Mouse (Mus musculus) forebrain, embryonic 12.5 days (tissue): ENCODE measurements around the gene Zfp750. TPM values are rescaled to one million over a fixed set of nuclear protein-coding genes. Genes with fewer than 3 reads are reported as not detected.

Experiments used
- ATAC-seq: fragments of 200-750 bp; cut with Nextera tagmentation; 2 replicates; pipeline ENCODE4 v1.8.0; 2017; ENCODE audit warnings: moderate TSS enrichment; ENCODE audit not compliant: low FRiP score
- H3K27ac ChIP-seq: fragments of 300-500 bp; sonication (generic); 2 replicates; pipeline ENCODE4 v1.5.1; 2016; ENCODE audit warnings: mild to moderate bottlenecking
- H3K27me3 ChIP-seq: fragments of 300-500 bp; sonication (generic); 2 replicates; pipeline ENCODE4 v1.6.1; 2016; ENCODE audit warnings: mild to moderate bottlenecking
- H3K36me3 ChIP-seq: fragments of 300-500 bp; sonication (generic); replicated peaks from 2 replicates; pipeline ENCODE4 v1.6.1; 2016; ENCODE audit warnings: mild to moderate bottlenecking
- H3K4me1 ChIP-seq: fragments of 300-500 bp; sonication (generic); 2 replicates; pipeline ENCODE4 v1.6.1; 2016
- H3K4me2 ChIP-seq: fragments of 300-500 bp; sonication (generic); 2 replicates; pipeline ENCODE4 v1.6.1; 2016; ENCODE audit warnings: mild to moderate bottlenecking, moderate library complexity
- H3K4me3 ChIP-seq: fragments of 300-500 bp; sonication (generic); replicated peaks from 2 replicates; pipeline ENCODE4 v1.5.1; 2016; ENCODE audit warnings: mild to moderate bottlenecking
- H3K9ac ChIP-seq: fragments of 300-500 bp; sonication (generic); 2 replicates; pipeline ENCODE4 v1.6.1; 2016; ENCODE audit warnings: mild to moderate bottlenecking
- H3K9me3 ChIP-seq: fragments of 300-500 bp; sonication (generic); 2 replicates; pipeline ENCODE4 v1.6.1; 2016
- WGBS: fragments of 180-500 bp; shearing (Covaris S2); methylation state at CpG from one replicate; pipeline ENCODE4 v1.1.7; 2016; 5-methylcytosine and 5-hydroxymethylcytosine counted together
- polyA plus RNA-seq: library from polyadenylated mRNA; unstranded; fragments of >200 nt; fragmentation: Nextera tagmentation; extraction: Ambion mirVana; gene quantifications from 2 replicates; pipeline ENCODE4 v1.2.1, GENCODE M21; 2016

The Zfp750 gene
- polyA plus RNA-seq, 1 experiment from 2014 or later = 0.59 TPM

DNA sequence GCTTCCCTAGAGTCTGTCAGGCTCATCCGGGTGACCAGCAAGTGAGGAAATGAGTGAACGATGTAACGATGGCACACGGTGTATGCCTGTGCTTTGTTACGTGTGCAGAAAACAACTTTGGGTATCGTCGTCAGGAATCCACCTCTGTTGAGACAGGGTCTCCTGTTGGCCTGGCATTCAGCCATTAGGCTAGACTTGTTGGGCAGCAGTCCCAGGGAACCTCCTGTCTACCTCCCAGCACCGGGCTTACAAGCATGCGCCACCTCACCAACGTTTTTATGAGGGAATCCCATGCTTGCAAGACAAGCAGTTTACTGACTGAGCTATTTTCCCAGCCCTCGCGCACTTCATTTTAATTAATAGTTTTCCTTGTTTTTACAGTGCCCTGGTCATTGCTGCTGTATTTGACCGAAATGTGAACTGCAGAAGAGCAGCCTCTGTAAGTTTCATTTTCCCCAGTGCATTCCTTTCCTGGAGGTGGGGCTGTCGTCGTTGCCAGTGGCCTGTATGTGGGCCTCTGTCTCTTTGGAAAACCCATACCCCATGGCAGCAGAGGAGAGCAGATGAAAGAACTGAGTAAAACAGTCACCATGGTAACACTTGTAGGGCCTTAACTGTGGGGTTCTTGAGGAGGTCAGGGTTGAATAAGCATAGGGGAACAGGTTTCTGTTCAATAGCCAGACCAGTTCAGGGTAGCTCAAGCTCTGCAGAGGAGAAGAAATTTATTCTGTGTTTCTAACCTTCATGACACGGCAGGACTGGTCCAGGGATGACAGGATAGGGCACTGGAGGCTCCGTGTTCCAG lies 30.9 kb upstream of the Zfp750 start:
- H3K27me3 ChIP-seq = no peaks in the 10 kb centered on the region
- H3K4me3 ChIP-seq = no peak overlapping the region
- no peaks in the 10 kb centered on the region for H3K36me3 ChIP-seq
- H3K9me3 ChIP-seq = no peaks in the 10 kb centered on the region
- H3K4me1 ChIP-seq = peaks cover 29% of the 10 kb centered on the region
- H3K27ac ChIP-seq = peak overlapping the region; percentile 80
- 52% methylated on average over 17 of the region's 17 CpGs for WGBS
- peak overlapping the region; percentile 11 for H3K4me2 ChIP-seq
- ATAC-seq = peak; percentile 57; the same call in 1 of the 2 replicates
- no peak overlapping the region for H3K9ac ChIP-seq

- 0 out of 2 replicates have a peak, but pooled peaks have one; percentile 23 for ATAC-seq
- Histone ChIP-seq H3K36me3 (no peaks in the 10 kb centered on the region), H3K4me2 (no peak overlapping the region), H3K4me1 (peaks cover 29% of the 10 kb centered on the region), H3K4me3 (no peak overlapping the region), H3K27me3 (no peaks in the 10 kb centered on the region), H3K9me3 (no peaks in the 10 kb centered on the region), H3K9ac (no peak overlapping the region), H3K27ac (peak overlapping the region; percentile 80)
- 79% methylated on average over 12 of the region's 12 CpGs for WGBS
Observed at GRCm38 (mm10) chr11:121548996-121549842, 30.1 kb upstream of the Zfp750 start.

GRCm38 (mm10) chr11:121547925-121548324 lies 28.8 kb upstream of the Zfp750 start:
- no peaks in the 10 kb centered on the region for H3K27me3 ChIP-seq
- H3K27ac ChIP-seq = peak overlapping the region; percentile 13; the same call in 1 of the 2 replicates
- WGBS = 96% methylated on average over 4 of the region's 4 CpGs
- H3K36me3 ChIP-seq = peaks cover 4% of the 10 kb centered on the region; the same call in 1 of the 2 replicates
- peaks cover 29% of the 10 kb centered on the region for H3K4me1 ChIP-seq
- H3K4me2 ChIP-seq = no peak overlapping the region
- H3K9ac ChIP-seq = no peak overlapping the region
- no peaks in the 10 kb centered on the region for H3K9me3 ChIP-seq
- no peak overlapping the region for H3K4me3 ChIP-seq
- no peak for ATAC-seq

- 92% methylated on average over 5 of the region's 5 CpGs for WGBS
- Histone ChIP-seq H3K27ac (no peak overlapping the region), H3K4me3 (no peak overlapping the region), H3K27me3 (no peaks in the 10 kb centered on the region), H3K9ac (no peak overlapping the region), H3K36me3 (peaks cover 7% of the 10 kb centered on the region; the same call in 1 of the 2 replicates), H3K9me3 (no peaks in the 10 kb centered on the region), H3K4me1 (peaks cover 29% of the 10 kb centered on the region), H3K4me2 (no peak overlapping the region)
- no peak for ATAC-seq
Observed at GRCm38 (mm10) chr11:121547234-121547633, 28.1 kb upstream of the Zfp750 start.

GRCm38 (mm10) chr11:121545398-121546034 lies 26.4 kb upstream of the Zfp750 start:
- H3K9me3 ChIP-seq = no peaks in the 10 kb centered on the region
- ATAC-seq = no peak
- H3K36me3 ChIP-seq = peaks cover 21% of the 10 kb centered on the region
- H3K9ac ChIP-seq = no peak overlapping the region
- WGBS = 83% methylated on average over 3 of the region's 3 CpGs
- no peak overlapping the region for H3K4me3 ChIP-seq
- no peaks in the 10 kb centered on the region for H3K27me3 ChIP-seq
- no peak overlapping the region for H3K4me2 ChIP-seq
- no peak overlapping the region for H3K27ac ChIP-seq
- peaks cover 18% of the 10 kb centered on the region for H3K4me1 ChIP-seq

DNA sequence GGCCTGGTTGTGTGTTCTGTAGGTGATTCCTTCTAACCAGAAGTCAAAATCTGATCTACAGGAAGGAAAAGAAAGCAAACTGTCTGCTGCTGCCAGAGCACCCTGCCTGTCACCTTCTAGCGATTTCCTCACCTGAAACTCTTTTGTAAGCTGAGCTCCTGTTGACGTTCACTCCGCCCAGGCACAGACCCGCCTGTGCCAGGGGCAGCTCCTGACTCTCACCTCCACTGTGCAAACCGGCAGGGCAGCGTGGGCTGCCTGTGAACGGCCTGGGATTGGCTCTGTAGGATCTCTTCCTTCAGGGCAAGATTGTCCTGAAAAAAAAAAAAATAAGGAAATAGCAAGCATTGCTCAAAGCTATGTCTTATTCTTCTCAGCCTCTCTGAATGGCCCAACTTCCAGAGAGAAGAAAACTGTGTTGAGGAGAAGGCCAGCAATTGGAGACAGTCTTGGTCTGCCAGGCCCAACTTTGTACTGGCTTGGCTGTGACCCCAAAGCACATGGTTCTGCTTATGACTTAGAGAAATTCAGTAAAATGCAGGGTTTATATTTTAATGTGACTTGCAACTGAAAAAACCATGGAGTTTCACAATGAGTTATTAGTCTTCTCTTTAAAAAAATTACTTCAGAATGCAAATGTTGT lies 25.7 kb upstream of the Zfp750 start:
- Histone ChIP-seq H3K36me3 (peaks cover 21% of the 10 kb centered on the region), H3K4me1 (peaks cover 11% of the 10 kb centered on the region), H3K9ac (no peak overlapping the region), H3K9me3 (no peaks in the 10 kb centered on the region), H3K27ac (no peak overlapping the region), H3K4me2 (no peak overlapping the region), H3K27me3 (no peaks in the 10 kb centered on the region), H3K4me3 (no peak overlapping the region)
- ATAC-seq = no peak
- 80% methylated on average over 7 of the region's 7 CpGs for WGBS

DNA sequence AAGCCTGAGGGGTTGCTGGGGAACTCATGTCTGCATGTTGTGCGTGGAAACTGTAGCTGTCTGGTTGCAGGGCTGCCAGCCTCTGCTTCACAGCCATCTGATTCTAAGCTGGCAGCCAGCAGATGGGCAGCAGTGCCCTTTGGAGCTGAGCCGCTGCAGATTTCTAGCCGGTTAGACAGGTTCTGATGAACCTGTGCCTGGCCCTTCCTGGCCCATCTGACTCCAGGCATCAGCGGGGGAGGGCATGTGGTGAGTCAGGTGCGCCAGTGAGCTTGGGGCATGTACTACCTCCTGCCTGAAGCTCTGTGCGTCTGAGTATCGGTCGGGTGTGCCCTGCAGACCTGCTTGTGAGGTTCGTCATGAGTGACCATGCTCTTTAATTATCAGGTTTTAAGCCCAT lies 24.8 kb upstream of the Zfp750 start:
- Histone ChIP-seq H3K4me2 (no peak overlapping the region), H3K9me3 (no peaks in the 10 kb centered on the region), H3K4me3 (no peak overlapping the region), H3K27ac (no peak overlapping the region), H3K4me1 (peaks cover 2% of the 10 kb centered on the region), H3K36me3 (peaks cover 21% of the 10 kb centered on the region), H3K9ac (no peak overlapping the region), H3K27me3 (no peaks in the 10 kb centered on the region)
- ATAC-seq = no peak
- WGBS = 88% methylated on average over 9 of the region's 9 CpGs

GRCm38 (mm10) chr11:121543287-121543856 lies 24.2 kb upstream of the Zfp750 start:
- no peak for ATAC-seq
- 87% methylated on average over 5 of the region's 5 CpGs for WGBS
- Histone ChIP-seq H3K4me3 (no peak overlapping the region), H3K4me2 (no peak overlapping the region), H3K4me1 (no peaks in the 10 kb centered on the region), H3K27ac (no peak overlapping the region), H3K9me3 (no peaks in the 10 kb centered on the region), H3K27me3 (no peaks in the 10 kb centered on the region), H3K36me3 (peaks cover 21% of the 10 kb centered on the region), H3K9ac (no peak overlapping the region)

- H3K4me2 ChIP-seq = no peak overlapping the region
- 90% methylated on average over 4 of the region's 4 CpGs for WGBS
- no peaks in the 10 kb centered on the region for H3K27me3 ChIP-seq
- no peak overlapping the region for H3K27ac ChIP-seq
- no peak overlapping the region for H3K9ac ChIP-seq
- H3K4me1 ChIP-seq = no peaks in the 10 kb centered on the region
- no peaks in the 10 kb centered on the region for H3K9me3 ChIP-seq
- H3K4me3 ChIP-seq = no peak overlapping the region
- ATAC-seq = no peak
- H3K36me3 ChIP-seq = peaks cover 21% of the 10 kb centered on the region
Observed at GRCm38 (mm10) chr11:121542471-121542870, 23.3 kb upstream of the Zfp750 start.

GRCm38 (mm10) chr11:121536528-121536927 lies 17.4 kb upstream of the Zfp750 start:
- H3K27ac ChIP-seq = no peak overlapping the region
- WGBS = 63% methylated on average over 3 of the region's 3 CpGs
- H3K4me1 ChIP-seq = no peaks in the 10 kb centered on the region
- no peak overlapping the region for H3K4me3 ChIP-seq
- no peak overlapping the region for H3K9ac ChIP-seq
- no peak for ATAC-seq
- no peaks in the 10 kb centered on the region for H3K9me3 ChIP-seq
- H3K36me3 ChIP-seq = peaks cover 8% of the 10 kb centered on the region
- H3K27me3 ChIP-seq = no peaks in the 10 kb centered on the region
- H3K4me2 ChIP-seq = no peak overlapping the region

- Histone ChIP-seq H3K9me3 (no peaks in the 10 kb centered on the region), H3K4me3 (no peak overlapping the region), H3K36me3 (no peaks in the 10 kb centered on the region), H3K4me1 (no peaks in the 10 kb centered on the region), H3K27me3 (no peaks in the 10 kb centered on the region), H3K9ac (no peak overlapping the region), H3K27ac (no peak overlapping the region), H3K4me2 (no peak overlapping the region)
- WGBS = 94% methylated on average over 3 of the region's 3 CpGs
- ATAC-seq = no peak
Observed at GRCm38 (mm10) chr11:121529747-121530146, 10.6 kb upstream of the Zfp750 start.
